Mouse (Mus musculus): ENCODE data around the gene Gm4871.
A peak's percentile ranks its signal among the peaks of the same experiment; 100 is the strongest.
"Not testable (repeated sequence)": the region's sequence is repeated elsewhere in the genome, so short reads cannot be mapped to it uniquely, and the experiment has no call there.

Gm4871 gene

GRCm38 (mm10) chr5:145032391-145032790 lies at the start of gene Gm4871:
Gene Gm4871 (minus strand): TSS chr5:145032754.
- DNase-seq (ENCODE audit: low read depth, low spot score), result not testable (repeated sequence)

GRCm38 (mm10) chr5:145081866-145082613 lies 49.5 kb upstream of the Gm4871 start:
- DNase-seq (ENCODE audit: low read depth, low spot score), result no peak

GRCm38 (mm10) chr5:145075081-145075480 lies 42.5 kb upstream of the Gm4871 start:
- no peak for DNase-seq (ENCODE audit: low read depth, low spot score)

DNA sequence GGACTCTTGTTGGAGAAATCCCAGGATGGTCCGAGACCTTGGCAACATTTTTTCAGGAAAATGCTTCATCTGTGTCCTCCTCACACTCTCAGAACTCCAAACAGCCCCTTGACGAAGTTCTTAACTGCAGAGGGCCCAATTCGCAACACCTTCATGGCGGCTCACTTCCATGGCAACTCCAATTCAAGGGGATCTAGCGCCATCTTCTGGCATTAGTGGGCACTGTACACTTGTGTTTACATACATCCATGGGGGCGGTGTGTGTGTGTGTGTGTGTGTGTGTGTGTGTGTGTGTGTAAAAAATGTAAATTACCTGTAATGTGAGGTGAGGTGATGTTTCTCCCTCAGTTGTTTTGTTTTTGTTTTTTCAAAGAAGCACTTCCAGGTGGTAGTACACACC lies 38.8 kb upstream of the Gm4871 start:
- DNase-seq (ENCODE audit: low read depth, low spot score), result no peak

DNA sequence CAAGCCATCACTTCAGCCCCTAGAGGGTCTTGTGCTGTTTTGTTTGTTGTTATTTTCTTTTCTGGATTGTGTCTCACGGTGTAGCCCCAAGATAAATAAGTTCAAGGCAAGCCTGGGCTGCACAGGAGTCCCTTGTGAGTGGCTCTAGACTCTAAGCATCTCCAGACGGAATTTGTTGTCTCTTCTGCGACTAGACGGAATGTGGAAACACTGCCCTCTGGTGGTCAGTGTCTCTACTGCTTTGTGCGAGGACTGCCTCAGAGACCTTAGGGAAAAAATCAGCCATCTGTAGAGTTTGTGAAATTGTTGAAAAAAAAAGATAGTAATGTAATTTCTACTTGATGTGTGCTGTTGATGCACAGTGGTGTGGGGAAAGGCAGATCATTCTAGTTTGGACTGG lies 37.2 kb upstream of the Gm4871 start:
- DNase-seq (ENCODE audit: low read depth, low spot score), result peak; percentile 52

DNA sequence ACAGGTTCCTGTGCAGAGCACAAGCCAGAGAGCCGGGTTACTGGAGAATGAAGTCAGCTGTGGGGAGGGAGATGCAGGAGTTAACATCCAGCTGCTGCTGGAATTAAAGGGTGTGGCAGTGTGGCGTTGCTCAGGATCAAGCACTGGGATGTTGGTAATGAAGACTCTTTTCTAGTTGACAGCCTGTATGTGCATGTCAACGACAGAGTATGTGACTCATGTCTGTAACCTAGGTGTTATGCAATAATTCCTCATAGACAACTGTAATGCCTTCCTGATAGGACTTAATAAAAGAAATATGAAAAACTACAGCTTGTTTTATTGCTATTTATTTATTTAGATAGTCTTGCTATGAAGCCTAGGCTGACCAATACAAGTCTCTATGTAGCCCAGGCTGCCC lies 36.3 kb upstream of the Gm4871 start:
- no peak for DNase-seq (ENCODE audit: low read depth, low spot score)

GRCm38 (mm10) chr5:145064765-145065340 lies 32.3 kb upstream of the Gm4871 start:
- DNase-seq (ENCODE audit: low read depth, low spot score), result no peak

DNA sequence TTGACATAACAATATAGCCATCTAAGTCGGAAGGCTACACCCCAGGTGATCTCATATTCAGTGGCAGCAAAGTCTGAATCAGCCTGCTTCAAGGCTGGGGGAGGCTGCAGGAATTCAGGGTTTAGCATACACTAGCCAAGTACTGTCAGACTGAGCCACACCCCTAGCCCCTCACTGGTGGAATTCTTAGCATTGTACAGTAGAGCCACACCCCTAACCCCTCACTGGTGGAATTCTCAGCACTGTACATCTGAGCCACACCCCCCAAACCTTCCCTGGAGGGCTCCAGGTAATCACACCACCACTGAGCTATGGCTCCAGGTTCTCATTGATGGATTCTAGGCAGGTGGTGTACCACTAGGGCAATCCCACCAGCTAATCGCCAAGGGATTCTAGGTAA lies 27.0 kb upstream of the Gm4871 start:
- no peak for DNase-seq (ENCODE audit: low read depth, low spot score)

DNA sequence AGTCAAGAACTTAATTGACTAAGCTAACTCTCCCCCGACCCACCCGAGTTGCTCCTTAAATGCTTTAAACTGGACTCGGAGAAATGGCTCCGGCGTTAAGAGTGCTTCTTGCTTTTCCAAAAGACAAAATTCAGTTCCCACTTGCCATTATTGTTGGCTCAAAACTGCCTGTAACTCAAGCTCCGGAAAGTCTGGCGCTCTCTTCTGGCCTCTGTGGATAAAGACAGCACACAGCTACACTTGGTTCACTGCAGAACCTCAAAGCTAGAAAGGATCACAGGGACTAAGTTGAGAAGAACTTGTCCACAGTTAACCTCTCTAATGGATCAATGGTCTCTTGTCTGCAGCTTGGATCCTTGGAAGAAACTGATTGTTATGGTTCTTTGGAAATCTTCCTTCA lies 26.2 kb upstream of the Gm4871 start:
- DNase-seq (ENCODE audit: low read depth, low spot score), result no peak

DNA sequence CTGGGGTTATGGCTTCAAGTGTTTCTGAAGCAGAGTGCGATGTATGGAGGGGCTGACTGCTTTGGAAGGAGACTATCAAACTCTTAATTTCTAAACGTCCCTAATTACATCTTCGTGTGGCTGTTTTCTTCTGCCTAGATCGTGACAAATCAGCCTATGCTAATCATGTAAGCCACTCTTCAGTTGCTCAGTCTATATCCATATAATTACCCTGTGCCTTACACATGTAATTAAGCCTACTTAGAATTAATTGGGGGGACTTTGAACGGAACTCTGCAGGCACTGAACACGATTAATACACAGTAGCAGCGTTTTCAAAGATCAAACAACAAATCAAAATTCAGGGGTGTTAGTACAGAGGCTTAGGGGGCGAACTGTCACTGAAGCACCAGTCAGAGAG lies 25.4 kb upstream of the Gm4871 start:
- no peak for DNase-seq (ENCODE audit: low read depth, low spot score)

- not testable (repeated sequence) for DNase-seq (ENCODE audit: low read depth, low spot score)
Measured at GRCm38 (mm10) chr5:145054187-145054586, 21.6 kb upstream of the Gm4871 start.

DNA sequence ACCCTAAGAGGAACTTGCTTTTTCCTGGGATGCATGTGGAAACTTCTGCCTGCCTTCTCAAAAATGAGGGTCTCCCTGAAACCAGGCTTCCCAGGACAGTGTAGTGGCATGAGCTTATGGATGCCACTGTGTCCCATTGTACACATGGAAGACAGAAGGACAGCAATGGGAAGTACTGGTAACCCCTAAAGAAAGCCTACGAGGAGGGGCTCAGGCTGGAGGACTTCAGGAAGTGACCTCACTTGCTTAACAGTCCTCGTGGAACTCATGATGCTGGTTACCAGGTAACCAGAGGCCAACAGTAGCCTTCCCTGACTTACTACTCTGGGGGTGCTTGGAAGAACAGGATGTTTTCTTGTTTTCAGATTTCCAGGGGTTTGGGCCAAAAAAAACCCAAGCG lies 10.1 kb upstream of the Gm4871 start, which contains the start of gene 1700018F24Rik:
Gene 1700018F24Rik, plus strand, starts transcription at position 301 of the 400 bp plus-strand sequence.
- DNase-seq (ENCODE audit: low read depth, low spot score), result not testable (repeated sequence)

DNA sequence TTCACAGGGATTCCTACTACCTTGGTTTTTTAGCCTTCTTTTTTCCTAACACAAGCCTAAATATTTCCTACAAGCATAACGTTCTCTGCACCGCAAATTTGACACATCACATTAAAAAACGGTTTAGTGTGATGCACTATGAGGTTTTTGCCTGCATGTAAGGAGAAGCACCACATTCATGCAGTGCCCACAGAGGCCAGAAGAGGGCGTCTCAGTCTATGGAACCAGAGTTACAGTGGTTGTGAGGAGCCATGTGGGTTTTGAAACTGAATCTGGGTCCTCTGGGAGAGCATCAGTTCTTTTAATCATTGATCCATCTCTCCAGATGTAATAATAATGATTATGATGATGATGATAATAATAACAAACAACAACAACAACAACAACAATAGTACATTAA lies 9.1 kb upstream of the Gm4871 start:
- no peak for DNase-seq (ENCODE audit: low read depth, low spot score)

GRCm38 (mm10) chr5:145030476-145030875 lies 2.1 kb downstream of the Gm4871 start:
- DNase-seq (ENCODE audit: low read depth, low spot score), result not testable (repeated sequence)

DNA sequence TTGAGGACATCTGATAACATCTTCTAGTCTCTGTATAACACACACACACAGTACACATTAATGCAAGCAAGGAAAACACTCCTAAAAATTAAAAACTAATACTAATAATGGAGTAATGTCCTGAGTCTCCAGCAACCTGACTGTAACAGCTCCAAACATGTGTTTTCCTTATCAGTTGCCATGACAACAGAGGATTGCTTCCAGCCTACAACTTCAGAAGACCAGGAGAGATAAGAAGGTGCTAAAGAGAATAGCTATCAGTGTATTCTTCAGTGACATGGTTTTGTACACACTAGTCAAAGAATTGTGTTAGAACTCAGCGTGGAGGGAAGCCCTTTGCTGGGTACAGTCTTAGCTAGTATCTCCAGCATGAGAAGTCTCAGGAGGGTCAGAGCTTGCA lies 11.8 kb downstream of the Gm4871 start:
- DNase-seq (ENCODE audit: low read depth, low spot score), result not testable (repeated sequence)

DNA sequence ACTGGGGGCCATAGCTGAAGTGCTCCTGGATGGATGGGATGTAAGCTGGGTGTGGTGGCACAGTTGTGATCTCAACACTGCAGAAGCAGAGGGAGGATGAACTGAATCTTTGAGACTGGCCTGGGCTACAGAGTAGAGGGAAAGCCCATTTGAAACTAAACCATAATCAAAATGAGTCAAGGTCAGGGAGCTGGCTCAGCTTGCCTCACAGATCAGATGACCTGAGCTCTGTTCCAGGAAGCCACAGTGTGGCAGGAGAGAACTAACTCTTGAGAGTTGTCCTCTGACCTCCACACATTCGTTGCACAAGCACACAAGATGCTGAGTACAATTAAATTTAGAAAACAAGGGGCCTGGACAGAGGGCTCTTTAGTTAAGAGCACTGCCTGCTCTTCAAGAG lies 12.3 kb downstream of the Gm4871 start:
- DNase-seq (ENCODE audit: low read depth, low spot score), result not testable (repeated sequence)

DNA sequence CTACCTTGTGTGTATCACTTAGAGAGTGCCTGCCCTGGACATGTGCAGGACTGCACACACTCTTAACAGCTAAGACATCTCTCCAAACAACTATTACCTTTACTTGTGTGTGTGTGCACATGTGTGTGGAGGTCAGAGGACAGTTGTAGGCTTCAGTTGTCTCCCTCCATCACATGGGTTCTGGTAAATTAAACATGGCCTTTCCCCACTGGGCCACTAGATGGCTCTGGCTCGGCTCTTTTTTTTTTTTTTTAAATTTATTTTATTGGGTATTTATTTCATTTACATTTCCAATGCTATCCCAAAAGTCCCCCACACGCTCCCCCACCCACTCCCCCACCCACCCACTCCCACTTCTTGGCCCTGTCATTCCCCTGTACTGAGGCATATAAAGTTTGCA lies 15.8 kb downstream of the Gm4871 start:
- DNase-seq (ENCODE audit: low read depth, low spot score), result not testable (repeated sequence)

DNA sequence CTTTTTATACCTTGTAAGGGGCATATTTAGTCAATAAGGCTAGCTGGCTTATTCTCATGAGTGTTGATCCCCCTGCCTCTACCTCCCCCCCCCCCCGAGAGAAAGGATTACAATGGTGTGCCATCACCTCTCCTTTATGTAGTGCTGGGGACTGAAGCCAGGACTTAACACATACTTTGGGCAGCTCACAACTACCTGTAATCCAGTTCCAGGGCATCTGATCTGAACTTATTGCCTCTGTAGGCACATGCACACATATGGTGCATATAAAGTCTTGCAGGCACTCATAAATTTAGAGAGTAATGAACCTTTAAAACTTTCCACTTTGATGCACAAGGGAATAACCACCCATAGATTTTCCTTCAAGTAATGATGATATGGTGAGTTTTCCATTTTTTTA lies 18.3 kb downstream of the Gm4871 start:
- DNase-seq (ENCODE audit: low read depth, low spot score), result no peak

- no peak for DNase-seq (ENCODE audit: low read depth, low spot score)
Measured at GRCm38 (mm10) chr5:145008878-145009659, 23.5 kb downstream of the Gm4871 start.

DNA sequence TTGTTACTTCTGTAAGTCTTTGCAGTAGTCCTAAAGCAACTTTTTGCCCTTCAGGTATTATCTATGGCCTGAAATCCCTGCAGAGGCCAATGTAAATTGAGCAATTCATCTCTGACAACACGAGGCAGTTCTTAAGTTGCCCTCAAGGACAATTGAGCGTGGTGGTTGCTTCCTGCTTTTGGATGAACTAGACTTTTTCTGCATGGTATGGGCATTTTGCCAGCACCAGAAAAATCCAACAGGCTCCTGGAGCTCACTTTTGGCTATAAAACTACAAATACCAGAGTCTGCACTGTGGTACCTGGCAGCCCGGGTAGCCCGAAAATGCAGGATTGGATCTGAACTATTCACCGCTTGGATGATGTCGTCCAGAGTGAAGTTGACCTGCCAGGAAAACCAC lies 27.0 kb downstream of the Gm4871 start:
- DNase-seq (ENCODE audit: low read depth, low spot score), result no peak

GRCm38 (mm10) chr5:145004495-145004894 lies 28.1 kb downstream of the Gm4871 start:
- DNase-seq (ENCODE audit: low read depth, low spot score), result no peak

GRCm38 (mm10) chr5:145003362-145003761 lies 29.2 kb downstream of the Gm4871 start:
- DNase-seq (ENCODE audit: low read depth, low spot score), result no peak

GRCm38 (mm10) chr5:144998491-144998890 lies 34.1 kb downstream of the Gm4871 start:
- no peak for DNase-seq (ENCODE audit: low read depth, low spot score)
